Mouse (Mus musculus): ENCODE data around the gene Abl2. TPM values are rescaled to one million over a fixed set of nuclear protein-coding genes. Genes with fewer than 3 reads are reported as not detected.

Abl2 gene
- polyA plus RNA-seq, 1 experiment, result 4.3 TPM

- TF ChIP-seq CTCF (IDR thresholded peaks at IDR 0.05; ENCODE audit: extremely low read depth, insufficient read length, insufficient replicate concordance, low read depth, low read length) (no peak), POLR2A (IDR thresholded peaks at IDR 0.05; ENCODE audit: low read depth, low read length) (no peak)
- Histone ChIP-seq H3K36me3 (ENCODE audit: control insufficient read depth, insufficient read depth, low read length) (no peaks in the 10 kb centered on the region), H3K4me1 (ENCODE audit: control insufficient read depth, insufficient read depth, insufficient read length, low read length) (peaks cover 3% of the 10 kb centered on the region; the same call in 1 of the 2 replicates), H3K27ac (ENCODE audit: insufficient read depth, low read depth, low read length) (no peak overlapping the region), H3K27me3 (ENCODE audit: control insufficient read depth, insufficient read depth, low read length) (no peaks in the 10 kb centered on the region), H3K4me3 (ENCODE audit: low read depth, low read length) (peak overlapping the region; percentile 93)
- 16% methylated on average over 8 of the region's 8 CpGs for WGBS
These were observed 1.0 kb downstream of the Abl2 start for GRCm38 (mm10) chr1:156559641-156560020.

GRCm38 (mm10) chr1:156560500-156560899 lies 1.9 kb downstream of the Abl2 start:
- no peak overlapping the region for H3K4me3 ChIP-seq (ENCODE audit: low read depth, low read length)
- H3K27ac ChIP-seq (ENCODE audit: insufficient read depth, low read depth, low read length), result no peak overlapping the region
- H3K27me3 ChIP-seq (ENCODE audit: control insufficient read depth, insufficient read depth, low read length), result no peaks in the 10 kb centered on the region
- WGBS, result 87% methylated on average over 9 of the region's 9 CpGs
- no peak for TF ChIP-seq POLR2A (IDR thresholded peaks at IDR 0.05; ENCODE audit: low read depth, low read length)
- no peak for TF ChIP-seq CTCF (IDR thresholded peaks at IDR 0.05; ENCODE audit: extremely low read depth, insufficient read length, insufficient replicate concordance, low read depth, low read length)
- no peaks in the 10 kb centered on the region for H3K36me3 ChIP-seq (ENCODE audit: control insufficient read depth, insufficient read depth, low read length)
- peaks cover 3% of the 10 kb centered on the region; the same call in 1 of the 2 replicates for H3K4me1 ChIP-seq (ENCODE audit: control insufficient read depth, insufficient read depth, insufficient read length, low read length)

- Histone ChIP-seq H3K27me3 (ENCODE audit: control insufficient read depth, insufficient read depth, low read length) (no peaks in the 10 kb centered on the region), H3K4me1 (ENCODE audit: control insufficient read depth, insufficient read depth, insufficient read length, low read length) (no peaks in the 10 kb centered on the region), H3K27ac (ENCODE audit: insufficient read depth, low read depth, low read length) (no peak overlapping the region), H3K4me3 (ENCODE audit: low read depth, low read length) (no peak overlapping the region), H3K36me3 (ENCODE audit: control insufficient read depth, insufficient read depth, low read length) (no peaks in the 10 kb centered on the region)
- no peak for TF ChIP-seq POLR2A (IDR thresholded peaks at IDR 0.05; ENCODE audit: low read depth, low read length)
- no peak for TF ChIP-seq CTCF (IDR thresholded peaks at IDR 0.05; ENCODE audit: extremely low read depth, insufficient read length, insufficient replicate concordance, low read depth, low read length)
- 84% methylated on average over 2 of the region's 2 CpGs for WGBS
These were observed 6.7 kb downstream of the Abl2 start for GRCm38 (mm10) chr1:156565328-156565727.

GRCm38 (mm10) chr1:156566132-156566531 lies 7.5 kb downstream of the Abl2 start:
- TF ChIP-seq CTCF (IDR thresholded peaks at IDR 0.05; ENCODE audit: extremely low read depth, insufficient read length, insufficient replicate concordance, low read depth, low read length) (peak; percentile 34; the same call in 1 of the 2 replicates), POLR2A (IDR thresholded peaks at IDR 0.05; ENCODE audit: low read depth, low read length) (no peak)
- no peak overlapping the region for H3K27ac ChIP-seq (ENCODE audit: insufficient read depth, low read depth, low read length)
- H3K36me3 ChIP-seq (ENCODE audit: control insufficient read depth, insufficient read depth, low read length), result no peaks in the 10 kb centered on the region
- no peaks in the 10 kb centered on the region for H3K4me1 ChIP-seq (ENCODE audit: control insufficient read depth, insufficient read depth, insufficient read length, low read length)
- 94% methylated on average over 3 of the region's 3 CpGs for WGBS
- H3K4me3 ChIP-seq (ENCODE audit: low read depth, low read length), result no peak overlapping the region
- H3K27me3 ChIP-seq (ENCODE audit: control insufficient read depth, insufficient read depth, low read length), result no peaks in the 10 kb centered on the region

- H3K27me3 ChIP-seq (ENCODE audit: control insufficient read depth, insufficient read depth, low read length), result no peaks in the 10 kb centered on the region
- no peak overlapping the region for H3K27ac ChIP-seq (ENCODE audit: insufficient read depth, low read depth, low read length)
- 73% methylated on average over 4 of the region's 4 CpGs for WGBS
- H3K4me3 ChIP-seq (ENCODE audit: low read depth, low read length), result no peak overlapping the region
- no peaks in the 10 kb centered on the region for H3K36me3 ChIP-seq (ENCODE audit: control insufficient read depth, insufficient read depth, low read length)
- no peaks in the 10 kb centered on the region for H3K4me1 ChIP-seq (ENCODE audit: control insufficient read depth, insufficient read depth, insufficient read length, low read length)
- TF ChIP-seq CTCF (IDR thresholded peaks at IDR 0.05; ENCODE audit: extremely low read depth, insufficient read length, insufficient replicate concordance, low read depth, low read length) (no peak), POLR2A (IDR thresholded peaks at IDR 0.05; ENCODE audit: low read depth, low read length) (no peak)
These were observed 11.0 kb downstream of the Abl2 start for GRCm38 (mm10) chr1:156569615-156570014.

- no peaks in the 10 kb centered on the region for H3K27me3 ChIP-seq (ENCODE audit: control insufficient read depth, insufficient read depth, low read length)
- no peak overlapping the region for H3K4me3 ChIP-seq (ENCODE audit: low read depth, low read length)
- H3K4me1 ChIP-seq (ENCODE audit: control insufficient read depth, insufficient read depth, insufficient read length, low read length), result no peaks in the 10 kb centered on the region
- WGBS, result 85% methylated on average over 4 of the region's 4 CpGs
- H3K36me3 ChIP-seq (ENCODE audit: control insufficient read depth, insufficient read depth, low read length), result no peaks in the 10 kb centered on the region
- TF ChIP-seq POLR2A (IDR thresholded peaks at IDR 0.05; ENCODE audit: low read depth, low read length), result no peak
- no peak for TF ChIP-seq CTCF (IDR thresholded peaks at IDR 0.05; ENCODE audit: extremely low read depth, insufficient read length, insufficient replicate concordance, low read depth, low read length)
- no peak overlapping the region for H3K27ac ChIP-seq (ENCODE audit: insufficient read depth, low read depth, low read length)
These were observed 14.4 kb downstream of the Abl2 start for GRCm38 (mm10) chr1:156572952-156573351.

- no peaks in the 10 kb centered on the region for H3K27me3 ChIP-seq (ENCODE audit: control insufficient read depth, insufficient read depth, low read length)
- no peak overlapping the region for H3K4me3 ChIP-seq (ENCODE audit: low read depth, low read length)
- H3K36me3 ChIP-seq (ENCODE audit: control insufficient read depth, insufficient read depth, low read length), result no peaks in the 10 kb centered on the region
- no peak for TF ChIP-seq CTCF (IDR thresholded peaks at IDR 0.05; ENCODE audit: extremely low read depth, insufficient read length, insufficient replicate concordance, low read depth, low read length)
- no peak for TF ChIP-seq POLR2A (IDR thresholded peaks at IDR 0.05; ENCODE audit: low read depth, low read length)
- H3K27ac ChIP-seq (ENCODE audit: insufficient read depth, low read depth, low read length), result no peak overlapping the region
- 81% methylated on average over 11 of the region's 11 CpGs for WGBS
- no peaks in the 10 kb centered on the region for H3K4me1 ChIP-seq (ENCODE audit: control insufficient read depth, insufficient read depth, insufficient read length, low read length)
These were observed 22.6 kb downstream of the Abl2 start for GRCm38 (mm10) chr1:156581149-156581548.

Measured in small intestine, adult 2 months (tissue).